Mouse (Mus musculus) yolk sac, embryonic 10.5 days (tissue): ENCODE results near the gene Scamp5.
A peak's percentile ranks its signal among the peaks of the same experiment; 100 is the strongest.

Experiments used
- DNase-seq: peaks from one replicate; pipeline ENCODE4 v3.0.0-alpha.2; 2017; ENCODE audit warnings: low spot score

Gene Scamp5

DNA sequence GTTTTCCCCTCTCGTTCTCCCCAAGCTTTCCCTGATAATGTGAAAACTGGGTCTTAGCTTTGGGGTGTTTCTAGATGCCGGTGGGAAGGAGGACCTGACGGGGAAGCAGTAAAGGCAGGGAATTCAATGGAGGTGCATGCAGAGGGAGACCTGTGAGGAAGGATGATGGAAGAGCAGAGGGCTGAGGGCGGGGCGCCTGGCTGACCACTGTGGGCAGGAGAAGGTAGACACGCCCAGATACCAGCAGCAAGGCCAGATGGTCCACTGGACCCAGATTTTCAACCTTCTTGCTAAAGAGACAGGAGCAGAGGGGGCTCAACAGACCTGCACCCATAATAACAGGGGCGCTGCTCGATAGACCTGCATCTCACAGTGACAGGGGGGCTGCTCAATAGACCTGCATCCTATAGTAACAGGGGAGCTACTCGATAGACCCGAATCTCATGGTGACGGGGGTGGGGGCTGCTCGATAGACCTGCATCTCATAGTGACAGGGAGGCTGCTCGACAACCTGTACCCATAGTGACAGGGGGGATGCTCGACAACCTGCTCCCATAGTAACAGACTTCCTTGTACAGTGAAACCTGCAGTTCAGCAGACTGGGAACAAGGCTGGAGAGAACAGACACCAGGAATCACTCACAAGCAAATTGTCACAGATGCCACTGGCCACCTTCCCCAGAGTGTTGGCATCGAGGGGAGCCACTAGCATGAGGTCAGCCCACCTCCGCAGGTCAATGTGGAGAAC, 48.2 kb downstream of the Scamp5 start:
- no peak for DNase-seq

DNA sequence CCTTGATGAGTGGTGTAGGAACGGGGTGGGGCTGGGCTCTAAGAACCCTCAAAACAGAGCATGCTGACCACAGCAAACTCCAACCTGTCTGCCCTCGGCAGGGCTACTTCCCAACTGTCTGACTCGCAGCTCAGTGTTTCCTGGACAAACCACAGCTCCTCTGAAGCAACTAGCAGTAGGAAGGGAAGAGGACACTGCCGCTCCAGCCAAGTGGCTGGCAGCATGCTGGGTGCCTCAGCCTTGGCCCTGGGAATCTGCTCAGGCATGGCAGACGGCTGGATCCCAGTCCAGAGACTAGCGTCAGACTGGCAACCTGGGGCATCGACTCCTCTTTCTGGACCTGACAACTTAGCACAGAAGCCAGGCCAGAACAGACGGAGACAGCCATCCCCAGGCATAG, 50.5 kb downstream of the Scamp5 start:
- no peak for DNase-seq

DNA sequence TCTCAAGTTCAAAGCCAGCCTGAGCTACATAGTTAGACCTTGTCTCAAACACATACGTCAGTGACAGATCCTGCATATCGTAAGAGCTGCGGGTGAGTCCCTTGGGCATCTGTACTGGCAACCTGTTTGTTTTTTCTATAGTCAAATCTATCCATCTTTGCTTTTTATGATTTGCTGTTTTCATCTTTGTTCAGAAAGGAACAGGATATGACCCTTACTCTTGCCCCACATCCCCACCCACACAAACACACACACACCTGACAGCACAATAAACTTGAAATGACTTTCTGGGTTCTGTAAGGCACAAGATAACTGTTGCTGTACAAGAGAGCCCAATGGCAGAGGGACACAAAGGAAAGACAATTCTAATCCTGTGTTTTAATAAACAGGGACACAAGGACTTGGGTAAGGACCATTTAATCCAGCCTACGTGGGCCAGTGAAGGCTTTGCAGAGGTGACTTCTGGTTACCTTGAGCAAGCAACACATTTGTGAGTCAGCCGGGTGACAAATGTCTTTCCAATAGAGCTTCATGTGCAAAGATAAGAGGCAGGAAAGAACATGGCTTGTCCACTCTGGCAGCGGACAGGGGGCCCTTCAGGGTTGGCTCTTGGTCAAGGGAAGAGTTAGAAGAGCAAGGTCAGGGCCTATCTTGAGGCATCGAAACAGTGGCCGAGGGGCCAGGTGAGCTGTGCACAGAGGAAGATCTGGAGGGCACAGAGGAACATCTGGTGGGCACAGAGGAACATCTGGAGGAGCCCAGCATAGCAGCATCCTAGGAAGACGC, 60.5 kb downstream of the Scamp5 start:
- no peak for DNase-seq

DNA sequence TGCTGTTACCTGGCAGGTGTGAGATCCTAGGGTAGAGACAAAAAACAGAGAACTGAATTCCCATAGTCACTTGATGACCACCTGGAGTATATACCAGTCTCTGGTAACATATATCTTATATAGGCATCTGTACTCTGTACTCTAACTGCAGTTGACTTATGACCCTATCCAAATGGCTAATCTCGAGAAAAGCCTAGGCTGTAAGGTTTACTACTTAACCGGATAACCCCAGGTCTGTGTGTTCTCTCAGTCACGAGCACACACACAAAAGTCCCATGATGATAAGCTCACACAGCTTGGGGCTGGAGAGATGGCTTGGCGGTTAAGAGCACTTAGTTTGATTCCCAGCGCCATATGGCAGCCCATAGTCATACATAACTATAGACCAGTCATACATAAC, 61.5 kb downstream of the Scamp5 start:
- DNase-seq = peak; percentile 43

DNA sequence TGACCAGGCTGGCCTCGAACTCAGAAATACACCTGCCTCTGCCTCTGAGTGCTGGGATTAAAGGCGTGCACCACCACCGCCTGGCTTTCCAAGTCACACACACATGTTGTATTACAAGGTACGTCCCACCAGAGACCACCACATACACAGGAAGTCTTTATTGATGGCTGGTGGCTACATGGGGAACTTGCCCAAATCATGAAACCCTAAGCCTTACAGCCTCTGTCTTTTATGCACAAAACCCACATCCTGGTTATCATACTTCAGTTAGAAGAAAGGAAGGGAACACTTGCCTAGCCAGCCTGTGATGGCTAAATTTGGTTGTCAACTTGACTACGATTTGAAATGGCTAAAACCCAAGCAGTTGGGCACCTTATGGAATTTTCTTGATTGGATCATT, 63.8 kb downstream of the Scamp5 start:
- DNase-seq = no peak

DNA sequence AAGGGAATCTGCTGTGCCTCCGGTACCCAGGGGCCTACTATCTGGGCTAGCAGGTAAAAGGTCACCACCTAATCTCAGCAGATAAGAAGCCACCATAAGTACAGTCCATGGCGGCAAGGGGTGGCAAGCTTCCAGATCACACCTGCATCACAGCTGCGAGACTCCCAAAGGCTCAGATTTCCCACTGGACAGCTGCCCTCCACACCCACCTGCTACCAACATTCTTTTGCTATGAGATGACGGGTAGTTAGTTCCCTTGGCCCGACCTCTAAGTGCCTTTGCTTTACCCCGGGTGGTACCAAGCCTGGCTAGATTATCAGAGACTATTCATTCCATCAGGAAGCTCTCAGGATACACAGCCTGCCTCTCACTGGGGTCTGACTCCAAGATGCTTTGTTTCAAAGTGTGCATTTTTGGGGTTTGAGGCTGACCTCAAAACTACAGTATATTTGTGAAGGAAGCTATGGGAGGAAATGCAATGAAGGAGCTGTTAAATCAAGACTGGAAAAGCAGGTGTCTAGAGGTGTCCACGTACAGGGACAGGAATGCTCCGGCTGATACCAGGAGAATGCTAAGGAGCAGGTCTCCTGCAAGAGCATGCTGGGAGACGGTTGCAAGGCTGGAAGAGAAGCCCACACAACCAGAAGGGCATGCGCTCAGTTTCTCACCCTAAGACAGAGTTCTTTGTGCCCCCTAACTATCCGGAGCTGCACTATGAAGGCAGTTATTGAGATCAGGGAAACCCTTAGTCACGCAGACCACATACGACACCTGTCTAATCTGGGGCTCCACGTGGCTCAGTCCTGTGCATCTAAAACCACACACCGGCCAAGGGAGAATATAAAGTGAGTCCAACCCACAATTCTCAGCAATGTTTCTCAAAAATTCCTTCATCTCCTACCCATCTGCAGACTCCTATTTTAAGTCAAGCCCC, 65.3 kb downstream of the Scamp5 start:
- no peak for DNase-seq

DNA sequence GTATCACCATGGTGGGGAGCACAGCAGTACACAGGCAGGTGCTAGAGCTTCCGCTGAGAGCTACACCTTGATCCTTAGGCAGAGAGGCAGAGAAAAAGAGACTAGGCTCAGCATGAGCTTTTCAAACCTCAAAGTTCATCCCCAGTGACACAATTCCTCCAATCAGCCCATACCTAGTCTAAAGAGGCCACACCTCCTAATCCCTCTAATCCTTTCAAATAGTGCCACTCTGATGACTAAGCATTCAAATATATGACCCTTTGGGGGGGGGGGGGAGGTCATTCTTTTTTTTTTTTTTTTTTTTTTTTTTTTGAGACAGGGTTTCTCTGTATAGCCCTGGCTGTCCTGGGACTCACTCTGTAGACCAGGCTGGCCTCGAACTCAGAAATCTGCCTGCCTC, 69.1 kb downstream of the Scamp5 start:
- DNase-seq = no peak

DNA sequence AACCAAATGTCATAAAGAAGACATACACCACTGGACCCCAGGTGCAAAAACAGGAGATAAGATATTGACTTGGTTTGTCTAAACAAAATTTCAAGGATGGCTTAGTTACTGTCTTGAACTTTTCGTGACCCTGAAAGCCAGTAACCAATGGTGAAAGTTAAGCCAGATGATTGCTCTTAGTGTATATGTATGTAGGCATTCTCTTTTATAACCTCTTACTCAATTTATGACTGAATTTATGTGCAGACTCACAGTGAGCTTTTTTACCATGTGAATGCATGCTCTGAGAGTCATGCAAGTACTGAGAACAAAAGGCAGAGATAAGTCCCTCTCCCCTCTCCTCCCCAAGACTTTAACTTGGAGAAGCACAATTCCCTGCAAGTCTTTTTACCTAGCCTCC, 75.0 kb downstream of the Scamp5 start:
- peak; percentile 36 for DNase-seq
